Mouse (Mus musculus) kidney, postnatal 25 days (tissue): ENCODE measurements at regions not wholly inside any gene's neighbourhood (a gene's known extent, or its start where the extent isn't known, plus 50 kb on each side); places are given as distances from the start of the nearest gene placed in this dataset.

ENCODE experiments used
- DNase-seq, 2 experiments: peaks; one replicate each; pipeline ENCODE4 v3.0.0; 2021; ENCODE audit warnings: mixed read lengths in 2 of 2

GRCm38 (mm10) chr2:167782231-167782999 is 92.8 kb upstream of the Tmem189 start:
- DNase-seq, result no peak

GRCm38 (mm10) chr2:167781496-167781895 is 91.9 kb upstream of the Tmem189 start:
- peak; percentile 89 to 92 for DNase-seq

GRCm38 (mm10) chr2:167778691-167779090 is 89.1 kb upstream of the Tmem189 start:
- no peak for DNase-seq

- no peak for DNase-seq
These were observed 88.6 kb upstream of the Tmem189 start for GRCm38 (mm10) chr2:167778271-167778670.

GRCm38 (mm10) chr2:167777331-167778085 is 87.9 kb upstream of the Tmem189 start:
- DNase-seq, result peak; percentile 81 to 89

GRCm38 (mm10) chr2:167776251-167777168 is 86.9 kb upstream of the Tmem189 start:
- peak in 1 of 2 experiments; percentile 61 for DNase-seq

- peak; percentile 34 to 84 for DNase-seq
These were observed 85.7 kb upstream of the Tmem189 start for GRCm38 (mm10) chr2:167775218-167775915.

GRCm38 (mm10) chr2:167774806-167775179 is 85.2 kb upstream of the Tmem189 start:
- no peak for DNase-seq

GRCm38 (mm10) chr2:167774166-167774805 is 84.7 kb upstream of the Tmem189 start:
- no peak for DNase-seq

- DNase-seq, result no peak
These were observed 83.2 kb upstream of the Tmem189 start for GRCm38 (mm10) chr2:167772834-167773233.

GRCm38 (mm10) chr2:167767962-167768361 is 78.3 kb upstream of the Tmem189 start:
- peak; percentile 87 to 95 for DNase-seq

- no peak for DNase-seq
These were observed 77.7 kb upstream of the Tmem189 start for GRCm38 (mm10) chr2:167767371-167767770.

GRCm38 (mm10) chr2:167765811-167766210 is 76.2 kb upstream of the Tmem189 start:
- no peak for DNase-seq

GRCm38 (mm10) chr2:167765072-167765800 is 75.6 kb upstream of the Tmem189 start:
- peak; percentile 96 to 97 for DNase-seq

GRCm38 (mm10) chr2:167763891-167764410 is 74.3 kb upstream of the Tmem189 start:
- DNase-seq, result no peak

GRCm38 (mm10) chr2:167761404-167761936 is 71.8 kb upstream of the Tmem189 start:
- peak in 1 of 2 experiments; percentile 30 for DNase-seq

GRCm38 (mm10) chr2:167760681-167761403 is 71.2 kb upstream of the Tmem189 start:
- DNase-seq, result no peak

- peak; percentile 43 to 74 for DNase-seq
These were observed 70.2 kb upstream of the Tmem189 start for GRCm38 (mm10) chr2:167759603-167760390.
